Mouse (Mus musculus): ENCODE measurements around the gene Tmem53.
A peak's percentile ranks its signal among the peaks of the same experiment; 100 is the strongest.
"Not testable (repeated sequence)": the region's sequence is repeated elsewhere in the genome, so short reads cannot be mapped to it uniquely, and the experiment has no call there.

The Tmem53 gene

DNA sequence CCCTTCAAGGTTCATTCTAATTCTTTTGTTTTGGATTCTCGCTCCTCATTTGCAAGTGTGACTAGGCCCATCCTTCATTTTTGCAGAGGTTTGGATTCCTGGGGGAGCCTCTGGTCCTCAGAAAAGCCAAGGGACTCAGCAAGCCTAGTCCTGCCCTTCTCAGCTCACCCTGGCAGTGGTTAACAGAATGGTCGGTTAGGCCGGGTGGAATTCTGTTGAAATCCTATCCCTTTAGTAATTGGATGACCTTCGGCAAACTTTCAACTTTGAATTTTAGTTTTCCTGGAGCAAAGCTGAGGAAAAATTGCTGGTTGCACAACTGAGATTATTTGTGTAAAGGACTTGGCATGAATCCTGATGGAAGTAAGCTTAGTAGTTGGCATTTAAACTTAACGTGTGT, 600 bp downstream of the Tmem53 start:
- DNase-seq (ENCODE audit: low spot score), result no peak

DNA sequence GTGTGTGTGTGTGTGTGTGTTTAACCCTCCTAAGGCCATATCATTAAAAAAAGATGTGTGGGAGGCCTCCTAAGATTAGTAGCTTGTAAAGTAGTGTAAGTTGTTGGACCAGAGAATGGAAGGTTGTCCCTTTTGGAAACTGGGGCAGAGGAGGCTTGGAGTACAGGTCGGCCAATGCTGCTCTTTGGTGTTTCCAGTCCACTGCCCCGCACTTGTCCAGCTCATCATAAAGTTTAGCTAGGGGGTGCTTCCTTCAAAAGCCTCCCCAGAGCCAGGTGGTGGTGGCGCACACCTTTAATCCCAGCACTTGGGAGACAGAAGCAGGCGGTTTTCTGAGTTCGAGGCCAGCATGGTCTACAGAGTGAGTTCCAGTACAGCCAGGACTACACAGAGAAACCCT, 1.0 kb downstream of the Tmem53 start:
- no peak for DNase-seq (ENCODE audit: low spot score)

DNA sequence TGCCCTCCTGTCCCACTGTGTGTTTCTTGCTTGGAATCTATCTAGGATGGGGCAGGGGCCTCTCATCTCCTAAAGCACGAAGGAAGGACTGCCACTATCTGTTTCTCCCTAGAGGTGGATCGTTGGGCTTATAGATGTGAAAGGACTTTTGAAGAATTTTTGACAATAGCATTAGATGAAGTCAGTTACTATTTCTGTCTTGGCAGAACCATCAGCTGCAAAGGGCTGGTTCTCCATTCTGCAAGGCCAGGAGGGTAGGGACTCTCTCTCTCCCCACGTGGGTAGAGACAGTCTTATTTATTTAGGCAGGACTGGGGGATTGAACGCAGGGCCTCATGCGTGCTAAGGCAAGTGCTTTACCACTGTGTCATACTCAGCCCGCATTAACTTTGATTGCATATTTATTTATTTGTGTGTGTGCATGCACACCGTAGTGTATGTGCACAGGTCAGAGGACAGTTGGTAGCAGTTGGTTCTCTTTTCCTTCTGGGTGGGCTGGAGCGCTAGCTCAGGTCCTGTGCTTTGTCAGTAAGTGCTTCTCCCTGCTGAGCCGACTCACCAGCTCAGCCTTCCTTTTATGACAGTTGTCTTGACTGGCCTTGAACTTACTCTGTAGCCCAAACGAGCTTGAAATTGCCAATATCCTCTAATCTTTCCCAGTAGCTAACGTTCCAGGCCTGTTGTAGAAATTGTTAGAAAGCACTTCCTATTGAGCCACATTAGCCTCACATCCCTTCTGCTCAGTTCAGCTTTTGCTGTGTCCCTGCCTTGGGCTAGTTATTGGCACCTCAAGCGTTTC, 1.7 kb downstream of the Tmem53 start:
- DNase-seq (ENCODE audit: low spot score), result no peak

GRCm38 (mm10) chr4:117254017-117254627, 2.4 kb downstream of the Tmem53 start:
- DNase-seq (ENCODE audit: low spot score), result no peak

- DNase-seq (ENCODE audit: low spot score), result no peak
Observed at GRCm38 (mm10) chr4:117254672-117255071, 2.9 kb downstream of the Tmem53 start.

GRCm38 (mm10) chr4:117259909-117260308, 8.2 kb downstream of the Tmem53 start:
- not testable (repeated sequence) for DNase-seq (ENCODE audit: low spot score)

GRCm38 (mm10) chr4:117261222-117261621, 9.5 kb downstream of the Tmem53 start:
- no peak for DNase-seq (ENCODE audit: low spot score)

DNA sequence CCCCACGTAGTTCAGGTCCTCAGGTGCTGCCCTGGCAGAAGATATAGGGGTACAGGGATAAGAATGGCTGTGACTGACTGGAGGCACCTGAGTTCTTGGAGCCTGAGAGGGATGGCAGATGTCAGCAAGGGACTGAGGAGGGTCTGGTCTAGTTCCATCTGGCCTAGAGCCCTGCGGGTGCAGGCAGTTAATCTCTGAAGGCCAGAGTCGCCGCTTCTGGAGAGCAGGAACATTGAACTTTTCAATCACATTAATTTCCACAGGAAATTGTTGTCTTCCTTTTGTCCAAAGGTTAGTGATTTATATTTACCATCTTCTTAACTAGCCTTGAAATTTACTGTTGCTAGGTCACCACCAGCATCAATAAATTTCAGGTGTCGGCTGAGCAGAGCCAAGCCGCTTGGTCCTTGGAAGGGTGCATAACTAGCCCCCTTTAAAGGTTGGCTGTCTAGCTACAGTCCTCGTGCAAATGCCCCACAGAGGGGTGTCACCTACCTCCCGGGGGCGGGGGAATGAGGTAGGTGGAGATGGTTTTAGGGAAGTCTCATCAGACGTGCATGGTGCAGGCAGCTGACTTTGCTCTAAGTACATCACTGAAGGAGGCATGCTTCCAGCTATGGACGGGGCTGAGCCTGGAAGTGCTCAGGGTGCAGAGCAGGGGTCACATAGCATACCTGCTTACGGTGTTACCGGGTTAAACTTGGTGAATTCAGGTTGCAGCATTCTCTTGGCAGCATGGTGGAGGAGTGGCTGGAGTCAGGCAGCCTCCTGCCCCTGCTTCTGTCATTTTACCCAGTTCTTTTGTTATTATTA, 10.6 kb downstream of the Tmem53 start:
- no peak for DNase-seq (ENCODE audit: low spot score)

DNA sequence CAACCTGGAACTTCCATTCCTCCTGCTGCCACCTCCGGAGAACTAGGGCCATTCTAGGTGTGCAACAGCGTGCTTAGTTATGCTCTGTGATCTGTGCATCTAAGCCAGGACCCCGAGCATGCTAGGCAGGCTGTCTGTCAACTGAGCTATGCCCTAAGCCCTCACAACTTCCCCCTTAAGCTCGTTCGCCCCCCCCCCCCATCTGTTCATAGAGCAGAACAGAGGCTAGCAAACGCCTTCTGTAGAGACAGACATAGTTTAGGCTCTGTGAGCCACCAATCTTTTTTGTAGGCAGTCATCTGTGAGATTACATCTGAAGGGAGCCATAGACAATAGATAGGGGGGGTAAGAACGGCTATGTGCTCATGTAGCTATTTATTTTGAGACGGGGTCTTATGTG, 11.2 kb downstream of the Tmem53 start:
- DNase-seq (ENCODE audit: low spot score), result no peak

GRCm38 (mm10) chr4:117267284-117267683, 15.5 kb downstream of the Tmem53 start:
- DNase-seq (ENCODE audit: low spot score), result peak; percentile 34

- DNase-seq (ENCODE audit: low spot score), result no peak
Observed at GRCm38 (mm10) chr4:117267831-117268437, 16.2 kb downstream of the Tmem53 start.

DNA sequence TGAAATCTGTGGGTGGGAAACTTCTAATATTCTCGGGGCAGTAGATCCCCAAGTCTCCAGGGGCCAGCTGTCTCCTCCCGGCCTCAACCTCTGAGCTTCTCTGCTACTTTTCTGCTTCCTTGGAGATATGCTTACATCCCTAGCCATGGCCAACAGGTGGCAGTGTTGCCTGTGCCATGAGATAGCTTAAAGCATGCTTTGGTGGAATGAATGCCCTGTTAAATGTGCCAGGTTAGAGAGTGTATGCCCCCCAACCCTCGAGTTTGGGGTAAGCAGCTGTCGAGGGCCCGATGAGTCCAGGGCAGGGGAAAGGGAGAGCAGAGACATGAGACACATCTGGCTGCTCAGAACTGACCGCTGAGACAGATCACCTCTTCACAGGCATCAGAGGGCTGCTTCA, 18.5 kb downstream of the Tmem53 start:
- DNase-seq (ENCODE audit: low spot score), result peak; percentile 60

GRCm38 (mm10) chr4:117272459-117272858, 20.7 kb downstream of the Tmem53 start:
- DNase-seq (ENCODE audit: low spot score), result peak; percentile 29

GRCm38 (mm10) chr4:117274720-117275119, 23.0 kb downstream of the Tmem53 start:
- no peak for DNase-seq (ENCODE audit: low spot score)

- DNase-seq (ENCODE audit: low spot score), result no peak
Observed at GRCm38 (mm10) chr4:117276281-117276711, 24.5 kb downstream of the Tmem53 start.

DNA sequence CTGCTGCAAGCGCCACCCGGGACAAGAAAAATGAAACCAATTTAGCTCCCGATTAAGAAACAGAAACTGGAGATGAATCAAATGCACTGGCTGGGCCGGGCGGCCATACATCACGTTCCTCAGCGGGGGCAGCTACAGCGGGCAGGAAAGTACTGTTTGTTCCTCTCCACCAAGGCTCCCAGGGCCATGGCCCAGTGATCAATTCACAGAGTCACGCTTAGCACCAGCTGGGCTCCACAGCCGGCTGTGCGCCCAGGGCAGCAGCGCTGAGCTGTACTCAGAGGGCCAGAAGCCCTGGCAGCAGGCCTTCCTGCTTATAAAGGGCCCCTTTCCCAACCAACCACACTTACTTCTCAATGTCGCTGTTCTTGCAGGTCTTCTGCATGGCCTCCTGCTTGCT, 25.3 kb downstream of the Tmem53 start:
- no peak for DNase-seq (ENCODE audit: low spot score)

DNA sequence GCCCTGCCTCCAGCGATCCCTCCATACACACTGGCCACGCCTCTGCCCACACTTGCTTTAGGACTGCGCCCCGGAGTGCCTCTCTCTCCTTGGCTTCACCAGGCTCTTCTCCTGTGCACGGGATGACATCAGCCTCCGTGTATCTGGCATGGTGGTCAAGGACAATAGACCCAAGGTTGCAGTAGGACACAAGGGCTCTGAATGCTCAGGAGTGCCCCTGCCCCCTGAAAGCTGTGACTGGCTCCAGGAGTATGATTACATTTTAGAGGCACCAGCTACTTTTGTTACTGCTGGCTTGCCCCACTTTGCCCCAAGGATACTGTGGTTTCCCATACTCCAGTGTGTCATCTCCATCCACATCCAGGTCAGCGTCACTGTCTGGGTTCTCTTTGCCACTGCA, 25.9 kb downstream of the Tmem53 start:
- no peak for DNase-seq (ENCODE audit: low spot score)

GRCm38 (mm10) chr4:117278381-117279252, 26.9 kb downstream of the Tmem53 start:
- no peak for DNase-seq (ENCODE audit: low spot score)

DNA sequence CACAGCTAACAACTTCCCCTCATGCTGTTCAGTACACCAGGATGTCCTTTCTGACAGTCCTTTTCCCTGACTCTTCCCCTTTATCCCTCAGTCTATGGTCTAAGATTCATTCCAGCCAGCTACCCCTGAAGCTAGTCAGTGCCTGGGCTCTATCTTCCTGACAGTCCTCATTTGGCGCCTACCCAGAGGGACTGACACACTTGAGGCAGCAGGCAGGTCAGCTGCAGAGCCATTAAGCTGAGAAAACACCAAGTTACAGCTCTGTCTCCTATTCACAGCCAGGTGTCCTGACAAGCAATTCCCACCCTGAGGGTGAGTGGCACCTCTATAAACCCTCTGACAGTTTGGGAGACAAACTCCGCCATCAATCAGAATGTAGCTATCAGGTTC, 27.5 kb downstream of the Tmem53 start:
- DNase-seq (ENCODE audit: low spot score), result no peak

GRCm38 (mm10) chr4:117280397-117280930, 28.7 kb downstream of the Tmem53 start:
- no peak for DNase-seq (ENCODE audit: low spot score)
